Mouse (Mus musculus): ENCODE data around the gene Neurod2.

DNA sequence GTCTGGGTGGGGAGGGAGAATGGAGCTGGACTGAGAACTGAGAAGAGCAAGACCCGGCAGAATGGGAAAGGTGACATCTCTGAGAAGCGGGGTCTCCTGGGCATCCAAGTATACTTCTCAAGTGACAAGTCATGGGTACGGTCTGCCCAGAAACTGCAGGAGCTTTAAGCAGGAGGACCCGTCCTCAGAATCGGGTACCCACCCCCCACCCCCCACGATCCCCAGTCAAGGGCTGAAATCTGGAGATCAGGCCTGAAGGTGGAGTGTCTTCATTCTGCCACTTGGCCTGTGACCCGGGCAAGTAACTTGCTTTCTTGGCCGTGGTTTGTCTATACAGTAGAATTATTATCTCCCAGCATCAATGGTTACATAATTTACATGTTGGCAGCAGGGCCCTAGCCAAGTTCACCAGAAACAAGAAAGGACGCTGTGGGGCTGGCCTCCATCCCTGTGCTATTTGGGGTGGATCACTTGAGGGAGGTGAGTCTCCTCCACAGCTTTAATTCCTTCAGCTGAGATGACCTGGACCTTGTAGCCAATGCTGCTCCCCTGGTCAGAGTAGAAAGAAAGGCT, 34.3 kb downstream of the Neurod2 start:
- TF ChIP-seq CTCF (IDR thresholded peaks at IDR 0.05; ENCODE audit: insufficient read depth, low read depth, low read length) (no peak), POLR2A (IDR thresholded peaks at IDR 0.05; ENCODE audit: insufficient read depth, low read depth, low read length) (no peak)

All from olfactory bulb, adult 2 months (tissue).